Mouse (Mus musculus): ENCODE measurements around the gene Foxn4.

DNA sequence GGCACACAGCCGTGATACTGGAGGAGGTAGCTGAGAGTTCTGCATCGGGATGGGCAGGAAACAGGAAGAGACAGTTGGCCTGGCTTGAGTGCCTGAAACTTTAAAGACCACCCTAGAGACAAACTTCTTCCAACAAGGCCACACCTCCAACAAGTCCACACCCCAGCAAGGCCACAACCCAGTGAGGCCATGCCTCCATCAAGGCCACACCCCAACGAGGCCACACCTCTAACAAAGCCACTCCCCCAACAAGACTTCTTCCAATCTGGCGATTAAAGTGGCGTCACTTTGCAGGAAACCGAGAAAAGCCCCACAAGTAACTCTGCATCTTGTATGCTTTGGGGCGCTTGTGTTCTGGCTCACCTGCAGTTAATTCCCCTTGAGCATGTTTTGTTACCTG, 34.7 kb downstream of the Foxn4 start:
- no peak for TF ChIP-seq POLR2A (IDR thresholded peaks at IDR 0.05; ENCODE audit: borderline replicate concordance, extremely low read depth, insufficient read depth, insufficient read length, poor library complexity, severe bottlenecking)
- TF ChIP-seq CTCF (IDR thresholded peaks at IDR 0.05; ENCODE audit: borderline replicate concordance, extremely low read depth, insufficient read depth, insufficient read length), result no peak
